Mouse (Mus musculus): ENCODE measurements around the gene Rtn3.

DNA sequence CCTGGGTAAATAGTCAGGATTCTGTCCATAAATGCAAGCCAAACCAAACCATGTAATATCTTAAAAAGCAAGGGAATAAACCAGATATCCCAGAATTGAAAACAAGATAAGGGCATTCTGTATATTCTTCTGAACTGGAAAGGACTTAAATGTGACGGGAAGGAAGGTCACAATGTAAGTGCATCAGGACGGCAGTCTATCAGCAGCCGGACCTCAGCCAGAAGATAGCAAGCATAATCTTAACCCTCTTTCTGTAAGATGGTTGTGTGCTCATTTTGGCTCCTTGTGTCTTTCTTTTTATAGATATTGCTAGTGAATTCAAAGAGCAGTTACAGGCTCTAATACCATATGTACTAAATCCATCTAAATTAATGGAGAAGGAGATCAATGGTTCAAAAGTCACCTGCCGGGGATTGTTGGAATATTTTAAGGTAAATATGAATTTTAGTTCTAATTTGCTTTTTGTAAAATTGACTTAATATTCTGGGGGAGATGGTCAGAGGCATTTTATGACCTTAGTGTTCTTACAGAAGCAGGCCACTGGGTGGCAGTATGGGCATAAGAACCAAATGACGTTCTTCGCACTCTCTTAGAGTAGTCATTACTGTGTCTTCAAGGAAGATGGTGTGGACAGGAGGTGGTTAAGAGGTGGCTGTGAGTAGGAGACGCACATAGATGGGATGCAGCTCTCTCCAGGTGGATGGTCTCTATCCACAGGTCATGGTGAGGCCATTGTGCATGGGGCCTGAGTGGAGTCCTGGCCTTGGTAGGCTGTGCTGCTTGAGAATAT, 45.8 kb upstream of the Rtn3 start:
- peak; percentile 86 for TF ChIP-seq CTCF (IDR thresholded peaks at IDR 0.05)
- TF ChIP-seq EP300 (IDR thresholded peaks at IDR 0.05), result no peak

All from lung, postnatal 0 days (tissue).